ENCODE assay signal across 9 mouse cellular contexts in genomic region chr19:46478826-46479225, GRCm38 (mm10). TPM values are rescaled to one million over a fixed set of nuclear protein-coding genes. Genes with fewer than 3 reads are reported as not detected.
A peak's percentile ranks its signal among the peaks of the same experiment; 100 is the strongest.
DNase-seq lines count a peak whose midpoint lies in the region; ATAC-seq and TF ChIP-seq lines count a peak whose summit lies in the region.
"Had no signal": no experiment of that assay in that cellular context is flagged by ENCODE, and none has a peak within 500 bp of the region (broad histone marks: within the 10 kb centered on the region; RNA-seq: fewer than 3 reads in every experiment).

No protein-coding gene starts in this region.

- no peak for TF ChIP-seq POLR2A in myocyte (IDR thresholded peaks at IDR 0.05; ENCODE audit: insufficient read length, low read depth)

- no peaks in the 10 kb centered on the region for H3K27me3 ChIP-seq in hindbrain, embryonic 10.5 days (ENCODE audit: insufficient read depth, poor library complexity, severe bottlenecking)
- H3K27me3 ChIP-seq in hindbrain, embryonic 14.5 days (ENCODE audit: control insufficient read depth, insufficient read depth, low read length) = no peaks in the 10 kb centered on the region
- H3K27me3 ChIP-seq in heart, embryonic 14.5 days (ENCODE audit: control insufficient read depth, insufficient read depth, low read length) = no peaks in the 10 kb centered on the region
- no peaks in the 10 kb centered on the region for H3K27me3 ChIP-seq in myocyte (ENCODE audit: control insufficient read depth, insufficient read depth, insufficient read length)
- no peaks in the 10 kb centered on the region for H3K27me3 ChIP-seq in forebrain, embryonic 16.5 days (replicated peaks; ENCODE audit: control insufficient read depth, insufficient read depth, low read length)
- H3K27me3 ChIP-seq: neural tube, embryonic 12.5 days had no signal

- peak overlapping the region; percentile 78 for H3K27ac ChIP-seq in hindbrain, embryonic 10.5 days
- no peak overlapping the region for H3K27ac ChIP-seq in hindbrain, embryonic 14.5 days
- peak overlapping the region; percentile 81 for H3K27ac ChIP-seq in brown adipose tissue, adult 24 weeks (replicated peaks; ENCODE audit: low read depth, low read length)
- peak overlapping the region; percentile 53 to 79 for H3K27ac ChIP-seq in heart, embryonic 14.5 days (replicated peaks in 1 of 2; ENCODE audit: control insufficient read depth in 1 of 2, insufficient read depth in 1 of 2, low read depth in 2 of 2, low read length in 2 of 2)
- no peak overlapping the region for H3K27ac ChIP-seq in forebrain, embryonic 16.5 days (ENCODE audit: low read length)
- H3K27ac ChIP-seq: neural tube, embryonic 12.5 days had no signal

- no peak overlapping the region for H3K4me3 ChIP-seq in hindbrain, embryonic 10.5 days
- H3K4me3 ChIP-seq in hindbrain, embryonic 14.5 days (replicated peaks; ENCODE audit: low read length) = no peak overlapping the region
- H3K4me3 ChIP-seq in brown adipose tissue, adult 24 weeks (ENCODE audit: insufficient read depth, low read depth, low read length) = no peak overlapping the region
- no peak overlapping the region for H3K4me3 ChIP-seq in heart, embryonic 14.5 days (ENCODE audit: control insufficient read depth in 1 of 2, insufficient read depth in 1 of 2, low read depth in 1 of 2, low read length in 2 of 2)
- peak overlapping the region; percentile 23 for H3K4me3 ChIP-seq in myocyte
- no peak overlapping the region for H3K4me3 ChIP-seq in forebrain, embryonic 16.5 days (replicated peaks; ENCODE audit: low read length)
- H3K4me3 ChIP-seq: neural tube, embryonic 12.5 days had no signal

- ATAC-seq in hindbrain, embryonic 14.5 days (ENCODE audit: low FRiP score) = no peak
- ATAC-seq in heart, embryonic 14.5 days (ENCODE audit: insufficient number of reproducible peaks, insufficient read depth, low FRiP score, low read depth) = peak; percentile 28; the same call in 1 of the 2 replicates
- no peak for ATAC-seq in forebrain, embryonic 16.5 days

- DNase-seq in hindbrain, embryonic 10.5 days (ENCODE audit: low spot score) = no peak
- DNase-seq in hindbrain, embryonic 14.5 days (ENCODE audit: low spot score) = no peak
- DNase-seq in kidney, postnatal 36 days = peak; percentile 75 to 89
- DNase-seq in frontal cortex, adult 2 months (ENCODE audit: extremely low spot score in 1 of 2, low spot score in 1 of 2) = no peak

- H3ac ChIP-seq in myocyte (ENCODE audit: control insufficient read depth, insufficient read length) = peak overlapping the region; percentile 2

- no peak overlapping the region for H3K4me2 ChIP-seq in hindbrain, embryonic 14.5 days (replicated peaks)
- no peak overlapping the region for H3K4me2 ChIP-seq in heart, embryonic 14.5 days (ENCODE audit: low read length)
- peak overlapping the region; percentile 94 for H3K4me2 ChIP-seq in myocyte (ENCODE audit: low read depth)
- no peak overlapping the region for H3K4me2 ChIP-seq in forebrain, embryonic 16.5 days (ENCODE audit: low read length)
- H3K4me2 ChIP-seq: neural tube, embryonic 12.5 days had no signal

- H3K9me3 ChIP-seq in hindbrain, embryonic 10.5 days = no peaks in the 10 kb centered on the region
- no peaks in the 10 kb centered on the region for H3K9me3 ChIP-seq in hindbrain, embryonic 14.5 days (ENCODE audit: control insufficient read depth, low read length)
- no peaks in the 10 kb centered on the region for H3K9me3 ChIP-seq in heart, embryonic 14.5 days (ENCODE audit: control insufficient read depth, low read length)
- no peaks in the 10 kb centered on the region for H3K9me3 ChIP-seq in forebrain, embryonic 16.5 days (ENCODE audit: control insufficient read depth, low read length)
- H3K9me3 ChIP-seq: neural tube, embryonic 12.5 days had no signal

- H3K4me1 ChIP-seq in hindbrain, embryonic 10.5 days (replicated peaks) = peaks cover 84% of the 10 kb centered on the region
- H3K4me1 ChIP-seq in hindbrain, embryonic 14.5 days (replicated peaks; ENCODE audit: control insufficient read depth, insufficient read depth, low read length) = peaks cover 42% of the 10 kb centered on the region
- peaks cover 43% of the 10 kb centered on the region for H3K4me1 ChIP-seq in brown adipose tissue, adult 24 weeks (ENCODE audit: control insufficient read depth, insufficient read depth, insufficient read length, low read length)
- peaks cover 48 to 69% of the 10 kb centered on the region in 2 experiments for H3K4me1 ChIP-seq in heart, embryonic 14.5 days (ENCODE audit: control insufficient read depth in 2 of 2, insufficient read depth in 2 of 2, low read length in 2 of 2)
- H3K4me1 ChIP-seq in forebrain, embryonic 16.5 days (replicated peaks; ENCODE audit: control insufficient read depth, insufficient read depth, low read length) = peaks cover 10% of the 10 kb centered on the region

- WGBS in hindbrain, embryonic 10.5 days = 75% methylated on average over 5 of the region's 5 CpGs
- 73% methylated on average over 5 of the region's 5 CpGs for WGBS in hindbrain, embryonic 14.5 days
- WGBS in heart, embryonic 14.5 days = 15% methylated on average over 5 of the region's 5 CpGs
- WGBS in forebrain, embryonic 16.5 days = 86% methylated on average over 5 of the region's 5 CpGs

- H3K79me2 ChIP-seq in myocyte (ENCODE audit: control insufficient read depth, insufficient read depth) = no peaks in the 10 kb centered on the region

- H3K9ac ChIP-seq in hindbrain, embryonic 14.5 days = no peak overlapping the region
- H3K9ac ChIP-seq in heart, embryonic 14.5 days (ENCODE audit: low read length) = peak overlapping the region; percentile 19; the same call in 1 of the 2 replicates
- no peak overlapping the region for H3K9ac ChIP-seq in forebrain, embryonic 16.5 days (replicated peaks; ENCODE audit: low read depth, low read length)
- H3K9ac ChIP-seq: neural tube, embryonic 12.5 days had no signal

- peaks cover 70% of the 10 kb centered on the region for H3K36me3 ChIP-seq in hindbrain, embryonic 10.5 days
- peaks cover 40% of the 10 kb centered on the region; the same call in 1 of the 2 replicates for H3K36me3 ChIP-seq in hindbrain, embryonic 14.5 days (replicated peaks; ENCODE audit: control insufficient read depth, insufficient read depth)
- H3K36me3 ChIP-seq in heart, embryonic 14.5 days (ENCODE audit: control insufficient read depth, insufficient read depth, low read length) = peaks cover 34% of the 10 kb centered on the region
- peaks cover 9% of the 10 kb centered on the region for H3K36me3 ChIP-seq in myocyte (ENCODE audit: control insufficient read depth, insufficient read depth)
- peaks cover 9% of the 10 kb centered on the region; the same call in 1 of the 2 replicates for H3K36me3 ChIP-seq in forebrain, embryonic 16.5 days (ENCODE audit: control insufficient read depth, insufficient read depth)

TF ChIP-seq in myocyte, 11 proteins besides CTCF, POLR2A, EP300 and RAD21:
- peak; percentile 89 for TF ChIP-seq TCF12 (IDR thresholded peaks at IDR 0.05; ENCODE audit: insufficient read depth, poor library complexity, severe bottlenecking)
- peak; percentile 85 for TF ChIP-seq USF1 (IDR thresholded peaks at IDR 0.05; ENCODE audit: low read depth)
- no peak for TF ChIP-seq POLR2AphosphoS2 (IDR thresholded peaks at IDR 0.05; ENCODE audit: insufficient read length, low read depth)
- peak; percentile 77 to 96 (median 95) for TF ChIP-seq MYOG (IDR thresholded peaks at IDR 0.05; ENCODE audit: control insufficient read depth in 1 of 3, insufficient read depth in 1 of 3, insufficient read length in 2 of 3, low read depth in 2 of 3)
- TF ChIP-seq TCF3 (IDR thresholded peaks at IDR 0.05; ENCODE audit: insufficient read length, low read depth) = peak; percentile 54
- peak; percentile 73 to 91 (median 86) for TF ChIP-seq MYOD1 (IDR thresholded peaks at IDR 0.05; ENCODE audit: control insufficient read depth in 1 of 3, insufficient read length in 2 of 3, low read depth in 2 of 3)

RNA-seq across cellular contexts. Expression of gene Trim8, which starts 22.7 kb away (rescaled TPM):
- polyA plus RNA-seq in hindbrain, embryonic 10.5 days (2016; fragmentation: Nextera tagmentation; extraction: Ambion mirVana) = 26.5 and 30.0 TPM in 2 replicates
- polyA plus RNA-seq in hindbrain, embryonic 14.5 days (2014; fragmentation: Nextera tagmentation; extraction: Ambion mirVana) = 37.5 and 39.4 TPM in 2 replicates
- 12.4 and 17.4 TPM in 2 replicates for polyA plus RNA-seq in brown adipose tissue, adult 24 weeks (2012; ENCODE audit: insufficient read depth, insufficient read length, missing spikeins)
- polyA plus RNA-seq in heart, embryonic 14.5 days (2014; fragmentation: Nextera tagmentation; extraction: Ambion mirVana) = 23.4 TPM in 2 replicates
- 42.3 TPM for polyA plus RNA-seq in myocyte (2012; fragmentation: generic; extraction: Trizol)
- polyA plus RNA-seq in frontal cortex, adult 2 months (2012; rRNA removed) = 58.6 and 60.6 TPM in 2 replicates
- polyA plus RNA-seq in forebrain, embryonic 16.5 days (2015; fragmentation: Nextera tagmentation; extraction: Ambion mirVana) = 24.5 and 27.7 TPM in 2 replicates

Comparison
In these comparisons a context has a peak if more than half of its experiments do, and no peak if none do; other contexts are left out.
1. H3K27ac ChIP-seq: peak in hindbrain, embryonic 10.5 days (single experiment), brown adipose tissue, adult 24 weeks (single experiment) and heart, embryonic 14.5 days (2 of 2); none in hindbrain, embryonic 14.5 days (single experiment) and forebrain, embryonic 16.5 days (single experiment).
2. DNase-seq: peak in kidney, postnatal 36 days (2 of 2); none in hindbrain, embryonic 10.5 days (single experiment), hindbrain, embryonic 14.5 days (single experiment) and frontal cortex, adult 2 months (0 of 2).